Mouse (Mus musculus) regulatory T cell (primary cell): ENCODE data around the gene Cln5.

Experiments used
- in situ Hi-C: fragments of 300-600 bp; cut with MboI, MseI; formaldehyde crosslinking; loops from one replicate; pipeline ENCODE4 v1.15.1; 2025; ENCODE audit warnings: high pct_unique_total_duplicates

Cln5 gene

DNA sequence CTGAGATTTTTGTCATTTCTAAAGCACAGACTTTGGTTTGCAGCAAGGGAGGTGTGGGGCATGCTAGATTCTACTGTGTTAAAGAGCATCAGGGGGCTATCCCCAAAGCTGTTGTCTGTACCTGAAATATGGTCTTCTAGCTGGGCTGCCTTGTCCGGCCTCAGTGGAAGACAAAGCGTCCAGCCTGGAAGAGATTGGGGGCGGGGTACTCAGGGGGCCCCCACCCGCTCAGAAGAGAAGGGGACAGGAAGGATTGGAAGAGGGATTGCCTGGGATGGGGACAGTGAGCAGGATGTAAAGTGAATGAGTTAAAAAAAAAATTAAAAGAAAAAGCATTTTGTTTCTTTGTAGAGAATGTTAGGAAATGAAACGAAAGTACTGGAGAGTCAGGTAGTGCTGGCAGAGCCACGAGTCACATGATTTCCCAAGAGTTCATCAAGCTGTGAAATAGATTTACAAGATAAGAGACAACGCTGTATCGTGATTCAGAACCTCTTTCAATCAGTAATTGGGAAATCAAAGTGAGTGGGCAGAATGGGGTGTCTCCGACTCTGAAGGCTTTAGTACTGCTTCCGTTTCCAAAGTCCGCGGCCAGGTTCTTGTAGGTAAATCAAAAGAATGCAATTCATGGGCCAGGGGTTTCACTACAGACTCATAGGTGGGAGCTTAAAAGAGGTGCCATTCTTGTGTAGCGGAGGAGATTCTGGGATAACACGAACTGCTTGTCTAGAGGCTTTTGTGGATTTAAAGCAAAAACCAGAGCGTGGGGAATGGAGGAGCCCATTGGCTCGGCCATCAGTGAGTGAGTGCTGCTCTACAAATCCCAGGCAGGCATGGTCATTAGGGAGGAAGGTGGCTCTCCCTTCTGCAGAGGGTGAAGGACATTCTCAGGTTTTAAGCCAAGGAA, 8.2 kb downstream of the Cln5 start:
- in situ Hi-C loops: loop anchor here (25.0 kb wide), 2 partner anchors 584 to 1416 kb away; partner anchors contain the start of genes Slain1 and Uchl3

DNA sequence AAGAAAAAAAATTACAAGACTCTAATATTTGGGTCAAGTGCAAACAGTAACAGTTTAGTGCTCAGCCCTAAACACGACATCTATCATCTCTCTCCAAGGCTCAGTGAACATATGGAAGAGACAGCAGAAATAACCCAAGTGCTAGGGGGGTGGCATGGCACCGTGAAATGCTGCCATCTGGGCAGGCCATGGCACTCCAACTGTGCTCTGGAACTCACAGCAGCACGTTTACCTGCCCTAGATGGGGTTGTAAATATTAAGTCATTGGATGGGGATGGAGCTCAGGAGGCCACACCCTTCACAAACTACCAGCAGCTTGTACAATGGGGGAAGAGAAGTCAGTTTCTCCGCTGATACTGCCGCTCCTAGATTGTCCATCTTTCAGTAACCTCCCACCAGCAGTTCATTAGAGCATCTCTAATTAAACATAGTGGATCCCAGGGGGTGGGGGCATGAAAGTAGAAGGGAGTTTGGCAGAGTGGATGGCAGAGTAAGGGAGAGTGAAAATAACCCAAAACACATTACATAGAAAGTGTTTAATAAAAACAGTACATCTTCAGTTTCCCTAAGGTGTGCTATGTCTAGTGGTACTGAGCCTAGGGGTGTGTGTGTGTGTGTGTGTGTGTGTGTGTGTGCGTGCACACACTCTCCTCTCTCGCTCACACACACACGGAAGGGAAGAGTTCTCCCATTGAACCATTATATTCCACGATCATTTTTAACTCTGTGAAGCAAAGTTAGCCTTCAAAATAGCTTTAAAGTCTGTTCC, 9.4 kb downstream of the Cln5 start:
- in situ Hi-C loops: loop anchor here (25.0 kb wide), 2 partner anchors 583 to 1417 kb away; partner anchors contain the start of genes Slain1 and Uchl3

DNA sequence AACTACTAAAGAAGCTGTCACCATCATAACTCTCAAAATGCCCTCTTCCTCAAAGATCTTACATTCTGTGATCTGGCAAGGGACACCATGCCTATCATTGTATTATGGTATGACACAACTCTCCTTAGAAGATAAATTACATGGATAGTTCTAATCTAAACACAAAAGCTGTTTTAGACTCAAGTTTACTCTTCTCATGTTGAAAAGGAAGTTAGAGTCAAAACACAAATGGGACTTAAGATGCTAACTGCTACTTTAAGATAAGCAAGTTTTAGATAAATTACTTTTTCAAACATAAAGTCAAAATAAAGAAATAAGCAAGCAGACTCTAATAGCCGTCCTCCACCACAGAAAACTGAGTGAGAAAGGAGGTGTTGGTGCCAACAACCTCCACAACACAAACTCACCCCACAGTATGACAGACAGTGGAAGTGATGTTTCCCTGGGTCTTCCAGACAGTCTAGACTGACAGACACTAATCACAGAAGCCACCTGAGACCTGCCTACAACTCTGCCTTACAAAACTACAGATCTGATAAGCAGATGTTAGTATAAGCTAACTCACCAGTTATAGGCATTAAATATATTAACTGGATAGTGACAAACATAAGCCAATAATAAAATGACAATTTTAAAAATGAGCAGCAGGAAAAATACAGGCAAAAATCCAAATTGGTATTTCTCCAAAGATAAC, 16.0 kb downstream of the Cln5 start:
- in situ Hi-C loops: loop anchor here (25.0 kb wide), 2 partner anchors 576 to 1424 kb away; partner anchors contain the start of genes Slain1 and Uchl3

DNA sequence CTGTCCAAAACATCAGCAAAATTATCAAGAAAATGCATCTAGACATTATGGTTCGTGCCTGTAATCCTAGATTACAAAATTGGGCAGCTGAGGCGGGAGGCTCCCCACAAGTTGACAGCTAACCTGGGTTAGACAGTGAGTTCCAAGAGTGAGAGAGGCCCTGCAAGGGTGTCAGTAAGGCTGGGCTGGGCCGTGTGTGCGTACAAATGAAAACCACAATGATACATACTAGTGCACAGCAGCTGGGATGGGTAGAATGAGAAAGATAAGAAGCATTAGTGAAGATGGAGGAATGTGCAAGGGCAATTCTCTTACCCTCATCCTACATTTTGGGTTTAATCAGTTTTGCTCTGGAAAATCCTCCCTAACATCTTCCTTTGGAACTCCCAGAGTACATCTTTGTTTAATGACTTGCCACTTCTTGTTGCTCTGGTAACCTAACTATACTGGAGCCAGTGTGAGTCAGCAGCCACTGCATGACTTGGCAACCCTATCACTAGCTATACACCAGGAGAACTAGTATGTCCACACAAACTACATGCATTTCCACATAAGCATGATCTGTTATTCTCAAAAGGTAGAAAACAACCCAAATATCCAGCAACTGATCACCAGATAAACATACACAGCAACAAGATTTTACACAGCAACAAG, 16.8 kb downstream of the Cln5 start:
- in situ Hi-C loops: loop anchor here (25.0 kb wide), 2 partner anchors 576 to 1424 kb away; partner anchors contain the start of genes Slain1 and Uchl3

DNA sequence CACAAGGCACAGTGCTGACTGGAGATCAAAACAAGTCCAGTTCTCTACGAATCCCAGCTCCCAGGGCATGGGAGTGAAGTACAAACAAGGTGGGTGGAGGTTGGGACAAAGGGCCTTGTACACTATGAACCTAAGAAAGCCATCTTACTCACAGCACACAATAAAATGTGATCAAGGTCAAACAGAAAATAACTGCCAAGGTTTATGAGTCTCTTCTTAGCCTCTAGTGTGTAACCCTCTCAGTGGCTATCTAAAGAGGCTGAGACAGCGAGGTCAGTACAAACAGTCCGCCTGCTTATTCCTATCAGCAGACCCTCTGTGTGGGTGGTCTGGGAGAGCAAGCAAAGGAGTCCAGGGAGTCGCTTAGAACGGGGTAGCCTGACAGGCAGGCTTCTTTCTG, 17.8 kb downstream of the Cln5 start:
- in situ Hi-C loops: loop anchor here (25.0 kb wide), 2 partner anchors 574 to 1426 kb away; partner anchors contain the start of genes Slain1 and Uchl3

DNA sequence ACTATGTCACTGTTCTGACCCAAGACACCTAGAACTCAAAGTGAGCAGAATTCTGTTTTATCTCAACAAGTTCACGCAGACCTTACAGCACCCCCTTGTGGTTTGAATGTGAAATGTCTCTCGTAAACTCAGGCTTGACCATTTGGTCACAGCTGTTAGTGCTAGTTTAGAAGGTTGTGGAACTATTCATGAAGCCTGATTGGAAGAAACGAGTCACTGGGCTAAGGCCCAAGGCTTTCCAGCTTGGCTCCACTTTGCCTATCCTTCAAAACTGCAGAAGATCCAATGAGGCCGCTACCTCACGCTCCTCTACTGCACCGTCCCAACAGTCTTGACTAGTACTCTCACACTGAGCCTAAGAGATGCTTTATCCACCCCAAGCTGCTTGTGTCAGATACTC, 18.6 kb downstream of the Cln5 start:
- in situ Hi-C loops: loop anchor here (25.0 kb wide), 2 partner anchors 574 to 1426 kb away; partner anchors contain the start of genes Slain1 and Uchl3

DNA sequence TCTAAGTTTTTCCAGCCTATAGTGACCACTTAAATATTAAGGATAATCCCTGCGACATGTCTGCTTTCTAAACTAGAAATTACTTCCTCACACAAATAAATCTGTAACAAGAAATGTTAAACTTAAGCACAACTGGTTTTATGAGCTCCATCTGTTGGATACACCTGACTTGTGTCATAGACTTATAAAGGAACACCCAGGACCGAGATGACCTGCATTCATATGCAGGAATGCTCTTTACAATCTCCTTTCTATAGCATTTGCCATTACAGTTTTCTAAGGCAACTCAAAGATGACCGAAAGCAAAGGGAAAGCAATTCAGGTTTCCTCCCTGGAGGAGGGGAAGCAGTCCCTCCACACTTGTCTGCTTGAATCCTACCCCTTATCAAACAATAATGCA, 23.2 kb downstream of the Cln5 start:
- in situ Hi-C loops: loop anchor here (25.0 kb wide), 2 partner anchors 569 to 1431 kb away; partner anchors contain the start of genes Slain1 and Uchl3

DNA sequence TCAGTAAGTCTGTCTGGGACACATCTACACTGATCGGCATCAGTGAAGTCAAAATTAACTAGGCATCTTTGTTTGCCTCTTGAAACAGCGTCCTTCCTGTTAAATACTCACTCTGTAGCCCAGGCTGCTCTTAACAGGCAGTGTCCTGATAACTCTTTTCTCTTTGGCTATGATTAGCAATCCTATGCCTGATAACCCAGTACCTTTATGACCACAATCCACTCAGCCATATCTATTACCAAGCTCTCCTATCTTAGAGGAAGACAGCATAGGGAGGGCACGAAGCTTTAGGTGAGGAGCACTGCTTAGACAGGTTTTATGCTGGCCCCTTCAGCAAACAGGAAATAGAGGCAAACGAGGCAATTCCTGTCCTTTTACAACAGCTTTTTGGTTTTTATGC, 23.7 kb downstream of the Cln5 start:
- in situ Hi-C loops: loop anchor here (25.0 kb wide), 2 partner anchors 569 to 1431 kb away; partner anchors contain the start of genes Slain1 and Uchl3

DNA sequence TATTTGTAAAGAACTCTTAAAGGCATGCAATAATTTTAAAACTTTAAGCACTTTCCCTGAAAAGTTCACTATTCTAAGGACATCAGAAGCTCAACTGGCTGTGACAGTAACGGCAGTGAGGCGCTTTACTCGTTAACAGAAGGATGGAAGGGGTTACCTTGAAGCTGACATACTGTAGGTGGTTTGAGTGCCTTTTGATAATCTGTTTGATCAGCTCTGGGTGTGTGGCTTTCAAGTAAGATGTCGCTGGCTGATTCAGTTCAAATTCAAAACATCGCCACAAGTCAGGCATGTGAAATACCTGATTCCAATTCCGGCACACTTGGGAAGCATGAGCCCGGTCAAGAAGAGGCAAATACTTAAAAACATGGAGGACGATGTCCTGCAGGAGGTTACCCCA, 25.0 kb downstream of the Cln5 start:
- in situ Hi-C loops: loop anchor here (25.0 kb wide), 2 partner anchors 567 to 1433 kb away; partner anchors contain the start of genes Slain1 and Uchl3

DNA sequence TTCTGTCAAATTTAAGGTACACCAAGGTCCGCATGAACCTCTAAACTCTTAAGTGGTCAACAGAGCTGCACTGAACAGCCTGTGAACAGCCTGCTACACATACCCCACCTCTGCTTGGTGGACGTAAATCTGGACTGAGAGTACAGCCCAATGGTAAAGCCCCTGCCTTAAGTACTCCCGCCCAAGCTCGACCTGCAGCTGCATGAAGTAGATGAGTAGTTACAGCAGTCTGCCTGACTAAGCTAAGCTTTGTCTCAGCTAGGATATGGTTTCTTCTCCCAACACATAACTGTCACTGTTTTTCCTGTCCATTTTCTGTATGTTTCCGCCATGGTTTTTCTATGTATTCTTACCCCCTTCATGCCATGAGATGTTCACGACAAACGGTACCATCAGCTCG, 25.8 kb downstream of the Cln5 start:
- in situ Hi-C loops: loop anchor here (25.0 kb wide), 2 partner anchors 566 to 1434 kb away; partner anchors contain the start of genes Slain1 and Uchl3

DNA sequence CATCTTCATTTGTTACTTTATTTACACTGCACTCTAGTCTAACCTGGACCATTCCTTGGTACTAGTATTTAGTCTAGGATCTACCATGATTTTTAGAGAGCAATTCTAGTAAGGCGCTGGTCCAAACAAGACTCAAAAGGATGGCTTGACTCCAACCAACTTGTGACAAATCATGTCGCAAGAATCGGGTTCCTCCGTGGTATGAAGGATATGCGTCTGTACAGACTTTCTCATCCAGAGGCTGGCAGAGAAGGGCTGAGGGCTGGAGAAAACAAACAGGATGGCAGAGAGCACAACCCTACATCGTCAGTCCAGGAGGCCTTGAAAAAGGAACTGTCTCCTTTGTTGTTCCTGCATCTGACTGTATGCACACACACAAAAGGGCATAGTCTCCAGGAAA, 26.6 kb downstream of the Cln5 start:
- in situ Hi-C loops: loop anchor here (25.0 kb wide), 2 partner anchors 566 to 1434 kb away; partner anchors contain the start of genes Slain1 and Uchl3

DNA sequence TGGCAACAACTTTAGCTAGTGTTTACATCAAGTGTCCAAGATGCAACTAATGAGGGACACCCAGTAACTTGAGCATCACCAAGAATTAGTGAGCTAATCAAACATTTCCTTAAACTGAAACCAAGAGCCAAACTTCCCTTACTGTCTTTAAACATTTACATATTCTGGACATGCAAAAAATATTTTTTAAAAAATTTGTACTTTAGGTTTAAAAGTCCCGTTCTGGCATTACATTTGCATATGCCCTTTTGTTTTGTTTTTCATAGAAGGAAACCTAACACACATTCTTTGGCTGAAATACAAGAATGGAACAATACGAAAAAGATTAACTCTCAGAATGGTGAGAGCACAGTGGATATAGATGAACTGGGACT, 28.2 kb downstream of the Cln5 start:
- in situ Hi-C loops: loop anchor here (25.0 kb wide), 2 partner anchors 564 to 1436 kb away; partner anchors contain the start of genes Slain1 and Uchl3

DNA sequence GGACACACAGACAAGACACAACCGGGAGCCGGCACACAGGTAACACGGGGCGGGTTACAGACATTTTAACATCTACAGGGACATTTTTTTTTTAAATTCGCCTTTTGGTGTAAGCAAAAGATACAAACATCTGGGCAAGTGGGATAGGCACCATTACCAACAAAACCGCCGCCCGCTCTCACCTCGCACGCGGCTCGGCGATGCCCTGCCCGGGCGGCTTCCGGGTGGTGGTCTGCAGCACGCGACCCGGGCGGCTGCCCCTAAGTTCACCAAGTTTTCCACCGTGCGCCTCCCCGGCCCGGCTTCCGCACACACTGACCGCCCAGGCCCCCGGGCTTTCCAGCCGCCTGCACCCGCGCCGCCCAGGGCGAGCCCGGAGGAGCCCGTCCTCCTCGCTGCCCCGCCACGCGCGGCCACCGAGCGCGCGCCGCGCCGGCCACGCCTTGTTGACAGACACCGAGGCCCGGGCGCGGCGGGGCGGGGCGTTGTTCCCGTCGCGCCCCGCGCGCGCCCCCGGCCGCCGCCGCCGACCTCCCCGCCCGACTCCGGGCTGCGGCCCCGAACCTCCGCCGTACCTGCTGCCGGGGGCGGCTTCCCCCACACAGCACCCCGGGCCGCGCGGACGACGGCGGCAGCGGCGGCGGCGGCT, 28.7 kb downstream of the Cln5 start:
- in situ Hi-C loops: loop anchor here (25.0 kb wide), 2 partner anchors 564 to 1436 kb away; partner anchors contain the start of genes Slain1 and Uchl3

DNA sequence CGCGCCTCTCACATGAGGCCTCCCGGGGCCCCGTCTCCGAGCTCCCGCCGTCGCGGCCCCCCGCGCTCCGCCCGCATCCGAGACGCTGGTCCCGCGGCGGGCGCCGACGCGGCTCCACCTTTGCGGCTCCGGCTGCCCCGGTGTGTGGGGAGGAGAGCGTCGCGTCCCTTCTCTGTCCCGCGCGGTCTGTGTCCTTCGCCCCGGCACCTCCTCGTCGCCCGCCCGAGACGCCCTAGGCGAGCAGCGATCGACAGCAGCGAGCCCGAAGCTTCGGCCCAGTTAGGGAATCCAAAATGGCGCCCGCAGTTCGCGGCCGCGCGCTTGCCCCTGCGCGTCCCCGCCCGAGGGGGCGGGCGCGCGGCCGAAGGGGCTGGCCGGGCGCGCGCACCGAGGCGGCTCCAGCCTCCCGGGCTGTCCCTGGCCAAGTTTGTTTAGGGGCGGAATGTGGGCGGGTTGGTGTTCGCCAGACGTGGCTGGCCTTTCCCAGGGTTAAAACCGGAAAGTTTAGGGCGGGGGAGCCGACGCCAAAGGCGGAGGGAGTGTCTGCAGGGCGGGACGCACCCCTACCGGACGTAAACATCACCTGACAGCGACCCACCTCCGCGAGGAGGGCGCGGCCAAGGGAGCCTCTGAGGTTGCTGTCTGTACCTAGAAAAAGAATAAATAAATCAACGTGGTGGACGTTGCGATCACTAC, 29.4 kb downstream of the Cln5 start, which contains the start of gene Fbxl3:
Gene Fbxl3, minus strand, starts transcription at position 329 of the 696 bp plus-strand sequence.
- in situ Hi-C loops: loop anchor here (25.0 kb wide), 2 partner anchors 563 to 1437 kb away; partner anchors contain the start of genes Slain1 and Uchl3

DNA sequence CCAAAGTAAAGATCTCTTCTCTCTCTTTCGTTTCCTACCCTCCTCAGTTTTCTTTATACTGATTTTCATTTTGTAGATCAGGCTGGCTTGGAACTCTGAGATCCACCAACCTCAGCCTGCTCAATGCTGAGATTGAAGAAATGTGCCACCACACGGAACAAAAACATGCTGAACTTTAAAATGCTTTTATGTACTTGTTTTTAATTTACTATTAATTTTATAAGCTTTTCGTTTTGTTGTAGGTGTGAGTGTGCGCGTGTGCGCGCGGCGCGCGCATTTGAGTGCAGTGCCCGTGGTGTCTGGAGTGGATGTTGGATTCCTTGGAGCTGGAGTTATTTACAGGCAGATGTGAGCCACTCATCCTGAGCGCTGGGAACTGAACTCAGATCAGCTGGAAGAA, 30.3 kb downstream of the Cln5 start:
- in situ Hi-C loops: no loop called here

DNA sequence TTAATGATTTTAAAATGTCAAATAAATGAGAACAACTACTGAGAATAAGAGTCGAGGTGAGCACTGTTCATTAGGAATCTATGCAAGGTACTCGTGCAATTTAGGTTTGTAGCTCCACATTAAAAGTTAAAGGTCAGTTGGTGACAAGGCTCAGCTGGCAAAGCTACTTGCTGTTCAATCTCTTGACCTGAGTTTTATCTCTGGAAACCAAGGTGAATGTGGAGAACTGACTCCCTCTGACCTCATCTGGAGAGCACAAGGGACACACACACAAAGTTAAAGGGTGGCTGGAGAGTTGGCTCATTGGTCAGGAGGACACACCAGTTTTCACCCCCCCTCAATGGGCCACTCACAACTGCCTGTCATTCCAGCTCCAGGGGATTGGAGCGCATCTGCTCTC, 31.2 kb downstream of the Cln5 start:
- in situ Hi-C loops: no loop called here

DNA sequence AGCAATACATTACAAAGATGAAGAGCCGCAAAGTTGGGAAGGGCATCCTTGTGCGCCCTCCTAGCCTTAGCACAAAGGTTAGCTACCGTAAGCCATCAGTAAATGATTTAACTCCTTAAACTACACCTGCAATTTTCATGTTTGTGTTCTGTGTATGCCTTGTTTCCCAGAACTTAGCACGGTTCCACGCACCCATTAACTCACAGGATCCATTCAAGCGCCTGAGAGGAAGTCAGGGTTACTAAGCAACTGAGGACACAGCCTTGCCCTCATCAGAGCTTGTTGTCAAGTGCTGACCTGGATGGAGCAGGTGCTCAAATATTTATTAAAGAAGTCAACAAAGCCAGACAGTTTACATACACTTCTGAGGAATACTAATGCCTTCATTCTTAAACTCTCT, 32.2 kb downstream of the Cln5 start:
- in situ Hi-C loops: no loop called here

DNA sequence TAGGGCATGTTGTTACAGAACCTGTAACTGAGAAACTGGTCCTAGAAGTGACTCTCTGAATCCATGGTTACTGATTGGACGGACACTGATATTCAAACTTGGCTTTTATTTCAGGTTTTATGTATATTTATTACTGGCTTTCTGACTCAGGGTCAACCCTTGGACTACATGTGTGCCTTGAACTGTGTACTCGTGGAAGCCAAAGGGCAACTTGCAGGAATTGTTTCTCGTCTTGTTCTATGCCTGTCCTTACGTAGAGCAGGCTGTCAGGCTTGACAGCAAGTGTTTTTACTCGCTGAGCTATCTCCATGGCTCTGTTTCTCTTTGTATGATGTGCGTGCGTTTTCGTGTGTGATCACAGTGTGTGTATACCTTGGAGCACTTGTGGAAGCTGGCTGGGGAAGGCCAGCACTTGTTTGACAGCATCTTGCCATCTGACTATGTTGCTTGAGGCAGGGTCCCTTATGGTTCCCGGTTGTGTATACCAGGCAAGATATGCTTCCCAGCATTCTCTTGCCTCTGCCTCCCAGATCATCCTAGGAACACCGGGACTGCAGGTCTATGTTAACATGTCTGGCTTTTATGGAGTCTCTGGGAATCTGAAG, 32.8 kb downstream of the Cln5 start:
- in situ Hi-C loops: no loop called here

DNA sequence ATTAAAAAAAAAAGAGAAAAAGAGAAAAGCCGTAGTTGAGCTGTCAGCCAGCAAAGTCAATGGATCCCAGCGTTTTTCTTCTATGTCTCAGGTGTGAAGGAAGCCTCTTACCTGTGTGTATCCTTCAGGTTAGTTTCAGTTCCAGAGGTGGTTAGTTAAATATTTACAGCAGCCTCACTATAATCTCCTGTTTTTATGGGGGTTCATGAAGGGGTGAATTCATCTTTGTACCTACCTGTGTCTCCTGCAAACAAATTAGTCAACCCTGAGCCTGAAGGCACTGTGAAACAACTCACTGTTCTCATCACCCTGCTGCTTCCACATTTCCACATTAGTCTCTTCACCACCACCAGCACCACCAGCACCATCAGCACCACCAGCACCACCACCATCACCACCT, 36.3 kb downstream of the Cln5 start:
- in situ Hi-C loops: no loop called here
